34 mouse cellular contexts compared by ENCODE assay signal in genomic region chr12:57339053-57339452, GRCm38 (mm10).
"Had no signal": no experiment of that assay in that cellular context is flagged by ENCODE, and none has a peak within 500 bp of the region (broad histone marks: within the 10 kb centered on the region; RNA-seq: fewer than 3 reads in every experiment).

No protein-coding gene starts in this region.

- H3K27ac ChIP-seq: heart, embryonic 13.5 days; heart, embryonic 15.5 days; hindbrain, embryonic 10.5 days; hindbrain, embryonic 12.5 days; hindbrain, embryonic 13.5 days; hindbrain, embryonic 14.5 days; hindbrain, embryonic 15.5 days; hindbrain, postnatal 0 days; intestine, embryonic 15.5 days; kidney, embryonic 15.5 days; kidney, postnatal 0 days; layer of hippocampus, adult 2 months; left cerebral cortex, adult 2 months had no signal

- H3K36me3 ChIP-seq: heart, embryonic 15.5 days; hindbrain, embryonic 10.5 days; hindbrain, embryonic 12.5 days; hindbrain, embryonic 13.5 days; hindbrain, embryonic 15.5 days; intestine, embryonic 15.5 days; kidney, embryonic 15.5 days had no signal

- H3K4me3 ChIP-seq: heart, embryonic 12.5 days; heart, embryonic 13.5 days; heart, embryonic 15.5 days; hindbrain, embryonic 10.5 days; hindbrain, embryonic 12.5 days; hindbrain, embryonic 13.5 days; hindbrain, embryonic 15.5 days; intestine, embryonic 15.5 days; kidney, embryonic 15.5 days; layer of hippocampus, adult 2 months; left cerebral cortex, adult 2 months had no signal

- H3K9me3 ChIP-seq: heart, embryonic 13.5 days; heart, embryonic 15.5 days; hindbrain, embryonic 10.5 days; hindbrain, embryonic 12.5 days; hindbrain, embryonic 15.5 days; intestine, embryonic 15.5 days; kidney, embryonic 15.5 days had no signal

- H3K4me2 ChIP-seq: heart, embryonic 12.5 days; heart, embryonic 13.5 days; heart, embryonic 15.5 days; hindbrain, embryonic 12.5 days; hindbrain, embryonic 13.5 days; hindbrain, embryonic 14.5 days; hindbrain, embryonic 15.5 days; intestine, embryonic 15.5 days; kidney, embryonic 15.5 days had no signal

- H3K27me3 ChIP-seq: heart, embryonic 12.5 days; heart, embryonic 13.5 days; heart, embryonic 15.5 days; hindbrain, embryonic 12.5 days; hindbrain, embryonic 13.5 days; hindbrain, embryonic 15.5 days; intestine, embryonic 15.5 days; kidney, embryonic 15.5 days had no signal

- H3K4me1 ChIP-seq: heart, embryonic 12.5 days; heart, embryonic 13.5 days; heart, embryonic 15.5 days; hindbrain, embryonic 10.5 days; hindbrain, embryonic 12.5 days; hindbrain, embryonic 13.5 days; hindbrain, embryonic 15.5 days; intestine, embryonic 15.5 days; kidney, embryonic 15.5 days had no signal

- DNase-seq: heart, postnatal 10 days; heart, postnatal 14 days; heart, postnatal 36 days; heart, postnatal 4 days; kidney, adult 11 months; kidney, adult 18-20 months; kidney, adult 2 months; kidney, adult 8-10 months; kidney, adult 9 months; kidney, postnatal 10 days; kidney, postnatal 14 days; kidney, postnatal 25 days; kidney, postnatal 36 days; kidney, postnatal 4 days; layer of hippocampus, adult 9-11 months; layer of hippocampus, postnatal 36 days had no signal

- ATAC-seq: hindbrain, embryonic 16.5 days; hindbrain, postnatal 0 days; inflammation-experienced regulatory T-cells, adult 6 months; intestine, embryonic 15.5 days; intestine, embryonic 16.5 days; intestine, postnatal 0 days had no signal

- H3K9ac ChIP-seq: heart, embryonic 12.5 days; heart, embryonic 13.5 days; heart, embryonic 15.5 days; hindbrain, embryonic 12.5 days; hindbrain, embryonic 13.5 days; hindbrain, embryonic 14.5 days; hindbrain, embryonic 15.5 days; intestine, embryonic 15.5 days; kidney, embryonic 15.5 days had no signal
